Mouse (Mus musculus) 416B (cell line): ENCODE results near the gene Gm8212.
"Not testable (repeated sequence)": the region's sequence is repeated elsewhere in the genome, so short reads cannot be mapped to it uniquely, and the experiment has no call there.

ENCODE experiments used
- DNase-seq: peaks from one replicate; pipeline ENCODE4 v3.0.0; 2011; ENCODE audit warnings: low read depth

The Gm8212 gene

DNA sequence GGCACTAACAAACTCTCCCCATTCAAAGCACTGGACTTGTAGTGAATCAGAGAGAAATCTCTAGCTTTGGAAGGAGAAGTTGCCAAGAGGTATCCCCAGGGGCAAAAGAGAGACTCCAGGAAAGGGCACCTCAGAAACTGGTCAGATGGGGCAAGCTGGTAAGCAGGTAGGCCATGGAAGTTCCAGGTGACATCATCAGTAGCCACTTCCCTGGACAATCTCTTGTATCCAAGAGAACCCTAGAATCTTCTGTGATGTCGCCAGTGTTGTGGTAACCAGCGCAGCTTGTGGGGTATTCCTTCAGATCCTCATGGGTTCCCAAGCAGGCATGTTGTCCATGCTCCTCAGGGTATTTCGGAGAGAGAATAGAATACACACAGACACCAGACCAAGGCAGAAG, at the start of gene Gm8212:
Gene Gm8212 (plus strand): TSS at position 301 of the 400 bp plus-strand sequence.
- not testable (repeated sequence) for DNase-seq

DNA sequence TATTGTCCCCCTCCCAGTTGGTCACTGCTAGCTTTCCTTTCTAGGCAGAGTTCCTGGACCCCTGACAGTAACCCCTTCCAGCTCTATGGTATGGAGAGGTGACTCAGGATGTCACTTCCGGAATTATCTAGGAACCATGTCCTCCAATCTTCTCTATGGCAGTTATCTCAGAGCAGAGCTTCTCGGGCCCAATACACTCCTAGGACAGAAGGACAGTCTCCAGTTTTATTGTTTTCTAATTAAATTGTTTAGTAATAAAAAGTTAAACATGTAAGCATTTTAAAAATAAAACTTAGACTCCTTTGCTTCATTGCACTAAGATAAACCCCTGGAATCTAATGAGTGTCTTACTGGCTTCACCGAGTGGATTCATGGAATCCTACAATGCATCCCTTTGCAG, 15.7 kb downstream of the Gm8212 start, which contains the start of gene 4930503E14Rik:
Gene 4930503E14Rik (minus strand): TSS at position 101 of the 400 bp plus-strand sequence.
- DNase-seq, result not testable (repeated sequence)

DNA sequence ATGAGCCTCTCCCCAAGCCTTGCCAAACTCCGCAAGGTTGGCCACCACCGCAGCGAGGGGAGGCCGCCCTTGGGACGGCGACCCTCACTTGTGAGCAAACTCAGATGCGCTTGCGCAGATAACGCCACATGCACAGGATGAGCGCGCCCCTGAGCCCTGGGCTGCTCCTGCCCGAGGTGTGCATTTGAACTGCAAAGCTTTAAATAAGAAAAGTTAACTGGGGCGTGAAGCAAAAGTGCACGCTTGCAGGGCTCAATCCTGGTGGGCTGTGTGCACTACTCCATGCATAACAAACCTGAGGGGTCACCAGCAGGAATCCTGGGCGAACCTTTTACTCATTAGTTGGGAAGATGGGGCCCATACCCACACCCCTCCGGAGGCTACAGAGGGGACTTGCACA, 50.6 kb downstream of the Gm8212 start:
- DNase-seq, result no peak
